Mouse (Mus musculus) thymus, adult 18-20 months (tissue): ENCODE measurements around the gene Hoxd3.

Experiments used
- DNase-seq, 2 experiments: peaks; one replicate each; pipeline ENCODE4 v3.0.0; 2022; ENCODE audit warnings: mixed read lengths in 2 of 2

The Hoxd3 gene

GRCm38 (mm10) chr2:74693432-74693827 lies 18.3 kb upstream of the Hoxd3 start:
- DNase-seq: no peak

DNA sequence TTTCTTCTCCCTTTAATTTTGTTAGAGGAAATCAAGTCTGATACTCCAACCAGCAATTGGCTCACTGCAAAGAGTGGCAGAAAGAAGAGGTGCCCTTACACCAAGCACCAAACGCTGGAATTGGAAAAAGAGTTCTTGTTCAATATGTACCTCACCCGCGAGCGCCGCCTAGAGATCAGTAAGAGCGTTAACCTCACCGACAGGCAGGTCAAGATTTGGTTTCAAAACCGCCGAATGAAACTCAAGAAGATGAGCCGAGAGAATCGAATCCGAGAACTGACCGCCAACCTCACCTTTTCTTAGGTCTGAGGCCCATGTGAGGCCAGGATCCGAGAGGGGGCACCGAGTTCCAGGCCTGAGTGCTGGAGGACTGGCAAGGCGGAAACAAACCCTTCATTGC lies 17.7 kb upstream of the Hoxd3 start:
- no peak for DNase-seq

DNA sequence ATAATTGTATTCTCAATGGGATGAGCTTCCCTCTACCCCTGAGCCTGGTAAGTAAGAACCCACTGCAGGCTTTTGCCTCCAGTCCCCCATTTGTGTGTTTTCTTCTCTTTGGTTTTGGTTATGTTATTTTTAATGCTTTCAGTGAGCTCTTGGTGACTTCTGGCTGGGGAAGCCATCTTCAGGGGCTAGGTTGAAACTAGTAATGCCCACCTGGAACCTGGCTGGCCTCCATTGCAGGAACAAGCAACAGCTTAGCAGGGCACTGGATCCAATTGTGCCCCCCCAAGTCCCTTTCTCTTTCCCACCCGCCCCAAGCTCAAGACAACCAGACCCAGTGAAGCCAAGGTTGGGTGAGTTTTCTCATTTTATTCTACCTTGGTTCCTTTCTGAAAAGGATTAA lies 16.3 kb upstream of the Hoxd3 start:
- DNase-seq: no peak

DNA sequence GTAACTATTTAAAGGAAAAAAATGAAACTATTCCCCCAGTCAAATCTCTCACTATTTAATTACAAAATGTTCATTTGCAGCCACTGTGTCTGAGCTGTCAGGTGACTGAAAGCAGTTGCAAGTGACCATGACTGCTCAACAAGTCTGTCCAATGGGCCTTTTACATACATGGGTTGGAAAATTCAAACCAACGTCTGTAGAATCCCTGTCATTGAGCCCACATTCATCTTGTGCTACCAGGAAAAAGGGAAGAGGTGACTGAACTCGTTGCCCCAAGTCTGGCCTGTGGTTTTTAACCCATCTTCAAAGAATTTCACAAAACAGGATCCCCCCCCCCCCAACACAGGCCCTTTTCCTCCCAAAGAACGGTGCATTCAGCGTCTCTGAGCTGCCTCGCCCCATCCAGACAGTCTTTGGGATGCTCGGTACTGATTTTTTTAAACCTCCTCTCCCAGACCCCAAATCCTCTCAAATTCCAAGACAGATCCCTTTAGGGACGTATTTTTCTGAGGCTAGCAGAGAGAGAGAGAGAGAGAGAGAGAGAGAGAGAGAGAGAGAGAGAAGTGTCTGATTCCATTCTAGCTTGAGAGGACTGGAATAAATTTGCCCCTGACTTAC lies 15.8 kb upstream of the Hoxd3 start:
- no peak for DNase-seq

DNA sequence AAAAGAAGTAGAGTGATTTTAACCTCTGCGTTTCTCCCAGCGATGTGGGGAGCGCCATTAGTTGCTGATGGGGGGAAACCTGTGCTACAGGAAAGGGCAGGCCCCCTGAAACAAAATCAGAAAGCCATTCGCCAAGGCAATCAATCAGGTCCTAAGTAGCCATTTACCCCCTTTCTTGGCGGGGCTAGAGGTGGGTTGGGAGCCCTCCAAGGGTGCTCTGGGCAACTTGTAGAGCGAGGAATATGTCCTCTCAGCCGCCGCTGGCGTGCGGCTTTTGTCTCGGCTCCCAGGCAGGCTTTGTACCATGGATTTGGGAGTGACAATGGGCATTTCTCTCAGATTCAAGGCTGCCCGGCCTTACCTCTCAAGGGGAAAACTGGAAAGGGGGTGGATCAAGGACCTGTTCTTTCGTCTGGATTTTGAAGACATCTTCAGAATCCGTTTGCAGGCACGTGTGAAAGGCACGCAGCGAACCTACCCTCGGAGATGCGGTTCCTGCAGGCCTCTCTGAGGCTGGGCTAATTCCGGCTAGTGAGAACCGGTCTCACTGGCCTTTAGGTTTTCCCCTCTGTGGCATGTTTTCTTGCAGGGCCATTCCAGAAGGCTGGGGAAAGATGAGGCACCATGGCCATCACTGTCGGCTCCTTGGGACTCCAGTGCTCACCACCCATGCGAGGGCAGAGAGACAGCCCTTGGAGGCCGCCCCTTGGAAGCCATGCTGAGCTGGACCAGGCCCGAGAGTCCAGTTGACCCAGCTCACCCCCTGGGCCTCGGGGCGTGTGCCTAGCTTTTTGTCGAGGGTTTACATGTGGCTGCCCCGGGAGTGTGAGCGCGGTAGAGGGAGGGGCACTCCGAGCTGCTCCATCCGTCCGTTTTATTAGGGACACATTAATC lies 15.0 kb upstream of the Hoxd3 start:
- no peak for DNase-seq

DNA sequence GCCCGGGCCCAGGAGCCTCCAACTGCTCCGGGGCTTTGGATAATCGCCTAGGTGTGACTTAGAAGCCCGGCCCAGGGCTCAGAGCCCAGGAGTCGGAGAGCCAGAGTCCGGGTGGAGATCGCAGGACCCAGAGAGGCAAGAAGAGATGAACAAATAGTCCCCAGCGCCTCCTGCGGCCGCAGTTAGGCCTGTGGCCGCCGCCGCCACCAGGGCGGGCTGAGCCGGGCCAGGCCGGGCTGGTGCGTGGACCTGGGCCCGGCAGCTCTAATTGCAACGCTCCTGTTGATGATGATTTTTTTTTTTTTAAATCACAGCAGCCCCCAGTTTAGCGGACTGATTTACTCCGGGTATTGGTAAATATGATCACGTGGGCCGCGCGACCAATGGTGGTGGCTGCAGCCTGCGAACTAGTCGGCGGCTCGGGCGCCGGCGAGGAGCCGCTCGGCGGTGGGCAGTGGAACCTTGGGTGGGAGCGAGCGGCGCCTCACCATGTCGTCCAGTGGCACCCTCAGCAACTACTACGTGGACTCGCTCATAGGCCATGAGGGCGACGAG lies 14.1 kb upstream of the Hoxd3 start, which contains the start of gene Hoxd9:
Gene Hoxd9 (plus strand): TSS at position 161 of the 555 bp plus-strand sequence.
- DNase-seq: no peak

DNA sequence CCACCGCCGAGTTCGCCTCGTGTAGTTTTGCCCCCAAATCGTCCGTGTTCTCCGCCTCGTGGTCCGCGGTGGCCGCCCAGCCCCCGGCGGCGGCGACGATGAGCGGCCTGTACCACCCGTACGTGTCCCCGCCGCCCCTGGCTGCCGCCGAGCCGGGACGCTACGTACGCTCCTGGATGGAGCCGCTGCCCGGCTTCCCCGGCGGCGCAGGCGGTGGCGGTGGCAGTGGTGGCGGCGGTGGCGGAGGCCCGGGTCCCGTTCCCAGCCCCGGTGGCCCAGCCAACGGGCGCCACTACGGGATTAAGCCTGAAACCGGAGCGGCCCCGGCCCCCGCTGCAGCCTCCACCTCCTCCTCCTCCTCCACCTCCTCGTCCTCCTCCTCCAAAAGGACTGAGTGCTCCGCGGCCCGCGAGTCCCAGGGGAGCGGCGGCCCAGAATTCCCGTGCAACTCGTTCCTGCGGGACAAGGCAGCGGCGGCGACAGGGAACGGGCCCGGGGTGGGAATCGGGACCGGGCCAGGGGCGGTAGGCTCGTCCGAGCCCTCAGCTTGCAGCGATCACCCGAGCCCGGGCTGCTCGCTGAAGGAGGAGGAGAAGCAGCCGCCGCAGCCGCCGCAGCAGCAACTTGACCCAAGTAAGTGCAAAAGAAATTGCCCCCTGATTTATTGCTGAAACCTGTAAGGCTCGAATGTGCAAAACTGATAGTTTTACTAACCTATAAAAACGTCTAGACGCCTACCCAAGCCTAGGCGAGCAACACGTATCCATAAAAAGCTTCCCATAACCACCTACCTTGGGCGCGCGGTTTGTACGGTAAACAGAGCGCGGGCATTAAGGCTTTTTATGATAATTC lies 13.3 kb upstream of the Hoxd3 start:
- DNase-seq: no peak

GRCm38 (mm10) chr2:74699053-74699430 lies 12.7 kb upstream of the Hoxd3 start:
- no peak for DNase-seq

GRCm38 (mm10) chr2:74699664-74700545 lies 11.8 kb upstream of the Hoxd3 start:
- DNase-seq: no peak

DNA sequence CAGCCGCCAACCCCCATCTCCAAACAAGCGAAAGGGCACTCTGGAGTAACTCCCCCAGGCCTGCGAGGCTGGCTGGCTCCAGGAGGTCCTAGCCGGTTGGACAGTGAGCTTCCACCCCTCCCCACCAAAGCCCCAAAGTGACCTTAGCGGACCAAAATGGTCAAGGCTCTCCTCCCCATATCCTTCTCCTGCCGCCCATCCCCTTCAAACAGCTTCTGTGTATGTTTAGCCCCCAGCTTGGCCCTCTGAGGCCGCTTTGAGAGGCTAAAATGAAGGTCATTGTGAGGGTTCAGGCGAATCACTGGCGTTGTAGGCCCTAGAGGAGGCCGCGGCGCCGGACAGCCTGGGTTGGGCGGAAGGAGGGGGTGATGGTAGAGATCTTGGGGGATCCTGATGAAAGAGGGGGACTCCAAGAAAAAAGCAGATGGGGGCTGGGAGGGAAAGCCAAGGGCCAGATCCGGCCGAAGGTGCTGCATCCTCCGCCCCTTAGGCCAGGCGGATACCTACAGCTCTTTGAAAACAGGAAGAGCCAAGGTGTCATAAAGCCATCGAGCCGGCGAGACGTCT lies 11.1 kb upstream of the Hoxd3 start:
- no peak for DNase-seq

GRCm38 (mm10) chr2:74701949-74702819 lies 9.5 kb upstream of the Hoxd3 start:
- no peak for DNase-seq

DNA sequence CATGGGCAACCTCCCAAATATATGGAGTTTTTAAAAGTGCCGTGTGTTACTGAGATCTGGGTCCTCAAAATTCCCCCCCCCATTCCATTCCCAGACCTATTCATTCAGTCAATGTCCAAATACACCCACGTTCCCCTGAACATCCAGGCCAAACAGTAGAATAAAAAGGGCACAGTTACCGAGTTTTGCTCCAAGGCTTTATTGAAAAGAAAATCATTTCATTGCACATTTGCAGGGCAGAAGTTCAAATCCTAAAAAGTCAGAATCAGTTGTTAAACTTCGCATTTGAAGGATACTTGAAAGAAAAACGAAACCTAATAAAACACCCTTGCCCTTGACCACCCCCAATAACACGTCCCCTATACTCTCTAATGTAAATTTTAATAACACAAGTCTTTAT lies 8.9 kb upstream of the Hoxd3 start:
- DNase-seq: no peak

- no peak for DNase-seq
Observed at GRCm38 (mm10) chr2:74703317-74703716, 8.4 kb upstream of the Hoxd3 start.

DNA sequence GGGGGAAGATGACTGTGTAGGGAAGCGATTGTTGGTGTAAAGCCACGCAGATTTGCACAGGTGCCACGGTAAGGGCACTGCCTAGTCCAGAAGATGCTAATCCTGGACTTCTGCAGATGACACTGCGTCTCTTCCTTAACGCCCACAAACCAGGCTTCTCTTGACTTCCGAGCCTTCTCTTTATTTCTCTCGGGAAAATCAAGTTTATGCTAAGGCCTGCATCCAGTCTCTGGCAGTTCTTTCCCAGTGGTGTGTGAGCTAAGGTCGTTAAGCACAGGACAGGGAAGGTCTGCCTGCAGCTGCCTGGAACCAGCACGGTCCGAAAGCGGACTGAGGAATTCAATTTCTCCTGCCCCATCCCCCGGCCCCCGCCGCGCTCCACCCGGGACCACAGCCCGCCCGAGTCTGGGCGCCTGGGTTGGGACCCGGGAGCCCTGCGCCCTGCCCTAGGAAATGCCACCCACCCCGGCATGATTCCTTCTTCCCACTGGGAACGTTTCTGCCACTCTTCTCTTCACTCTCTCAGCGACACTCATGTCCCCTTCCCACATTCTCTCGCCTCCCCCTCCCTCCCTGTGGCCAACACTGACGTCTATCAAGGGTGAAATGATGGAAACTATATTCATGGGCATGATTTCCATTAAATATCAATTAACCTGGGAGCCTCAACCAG lies 7.9 kb upstream of the Hoxd3 start:
- no peak for DNase-seq

DNA sequence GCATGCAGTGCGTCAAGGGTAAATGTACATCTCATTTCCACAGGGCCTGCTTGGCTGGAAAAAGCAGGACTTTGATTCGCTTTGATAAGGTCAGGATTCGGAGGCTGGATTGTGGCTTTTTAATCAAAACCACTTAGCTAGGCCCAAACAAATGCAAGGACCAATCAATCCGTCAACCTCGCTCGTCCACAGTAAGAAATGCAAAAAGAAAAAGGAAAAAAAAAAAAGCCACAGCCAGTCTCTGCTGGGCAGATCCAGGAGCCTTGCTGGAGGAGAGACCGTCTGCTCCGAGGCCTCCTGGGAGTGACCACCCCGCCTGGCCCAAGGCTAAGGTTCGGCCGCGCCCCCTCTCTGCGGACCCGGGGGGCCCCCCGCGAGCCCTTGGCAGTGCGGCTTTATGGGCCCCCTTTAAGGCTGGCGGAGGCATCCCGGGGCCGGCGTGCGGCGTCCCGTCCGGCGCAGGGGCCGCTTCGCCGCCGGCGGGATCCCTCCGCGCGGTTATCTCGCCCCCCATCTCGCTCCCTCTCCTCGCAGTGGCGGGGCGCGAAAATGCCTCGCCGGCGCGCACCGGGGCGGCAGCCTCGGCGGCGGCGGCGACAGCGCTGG lies 7.2 kb upstream of the Hoxd3 start, which contains the start of gene Hoxd8:
Gene Hoxd8 (plus strand): TSS at position 223 of the 606 bp plus-strand sequence.
- DNase-seq: no peak

DNA sequence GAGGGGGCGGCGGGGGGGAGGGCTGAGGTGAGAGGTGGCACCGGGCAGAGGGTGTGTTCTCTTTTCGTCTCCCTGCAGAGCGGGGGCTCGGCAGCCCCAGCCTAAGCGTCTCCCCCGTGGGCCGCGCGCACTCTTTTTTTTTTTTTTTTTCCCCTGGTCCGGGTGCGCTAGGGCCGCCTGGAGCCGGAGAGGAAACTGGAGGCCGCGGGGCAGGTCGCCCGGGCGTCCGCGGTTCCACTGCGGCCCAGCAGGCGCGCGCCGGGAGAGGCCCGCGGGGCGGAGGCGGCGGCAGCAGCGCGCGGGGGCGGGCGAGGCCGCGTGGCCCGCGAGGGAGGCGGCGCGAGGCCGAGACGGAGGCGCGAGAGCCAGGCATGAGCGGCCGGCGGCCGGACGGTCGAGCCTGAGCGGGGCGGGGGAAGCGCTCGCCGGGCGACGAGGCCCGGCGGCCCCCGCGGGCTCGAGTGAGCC lies 6.7 kb upstream of the Hoxd3 start:
- DNase-seq: no peak

- DNase-seq: no peak
Observed at GRCm38 (mm10) chr2:74705467-74706089, 6.1 kb upstream of the Hoxd3 start.

DNA sequence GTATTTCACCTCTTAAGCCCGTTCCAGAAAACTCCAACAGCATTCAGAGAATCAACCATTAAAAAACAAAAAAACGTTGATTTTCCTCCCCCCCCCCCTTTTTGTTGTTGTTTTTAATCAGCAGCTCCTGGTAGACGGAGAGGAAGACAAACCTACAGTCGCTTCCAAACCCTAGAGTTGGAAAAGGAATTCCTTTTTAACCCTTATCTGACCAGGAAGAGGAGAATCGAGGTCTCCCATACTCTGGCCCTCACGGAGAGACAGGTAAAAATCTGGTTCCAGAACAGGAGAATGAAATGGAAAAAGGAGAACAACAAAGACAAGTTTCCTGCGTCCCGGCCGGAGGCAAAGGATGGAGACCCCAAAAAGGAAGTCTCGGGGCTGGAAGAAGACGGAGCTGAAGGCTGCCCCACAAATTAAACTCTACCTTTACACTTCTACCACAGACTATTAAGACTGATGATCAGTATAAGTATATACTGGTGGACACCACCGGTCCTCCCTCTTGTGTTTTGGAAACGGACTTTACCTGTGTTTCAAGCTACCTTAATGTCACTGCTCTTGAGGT lies 5.2 kb upstream of the Hoxd3 start:
- DNase-seq: no peak

GRCm38 (mm10) chr2:74707599-74707998 lies 4.1 kb upstream of the Hoxd3 start:
- no peak for DNase-seq
